Mouse (Mus musculus): ENCODE measurements around the gene Plaur. TPM values are rescaled to one million over a fixed set of nuclear protein-coding genes. Genes with fewer than 3 reads are reported as not detected.

Gene Plaur
- 117 and 298 TPM in 2 replicates for polyA plus RNA-seq (2012; ENCODE audit: low replicate concordance)

DNA sequence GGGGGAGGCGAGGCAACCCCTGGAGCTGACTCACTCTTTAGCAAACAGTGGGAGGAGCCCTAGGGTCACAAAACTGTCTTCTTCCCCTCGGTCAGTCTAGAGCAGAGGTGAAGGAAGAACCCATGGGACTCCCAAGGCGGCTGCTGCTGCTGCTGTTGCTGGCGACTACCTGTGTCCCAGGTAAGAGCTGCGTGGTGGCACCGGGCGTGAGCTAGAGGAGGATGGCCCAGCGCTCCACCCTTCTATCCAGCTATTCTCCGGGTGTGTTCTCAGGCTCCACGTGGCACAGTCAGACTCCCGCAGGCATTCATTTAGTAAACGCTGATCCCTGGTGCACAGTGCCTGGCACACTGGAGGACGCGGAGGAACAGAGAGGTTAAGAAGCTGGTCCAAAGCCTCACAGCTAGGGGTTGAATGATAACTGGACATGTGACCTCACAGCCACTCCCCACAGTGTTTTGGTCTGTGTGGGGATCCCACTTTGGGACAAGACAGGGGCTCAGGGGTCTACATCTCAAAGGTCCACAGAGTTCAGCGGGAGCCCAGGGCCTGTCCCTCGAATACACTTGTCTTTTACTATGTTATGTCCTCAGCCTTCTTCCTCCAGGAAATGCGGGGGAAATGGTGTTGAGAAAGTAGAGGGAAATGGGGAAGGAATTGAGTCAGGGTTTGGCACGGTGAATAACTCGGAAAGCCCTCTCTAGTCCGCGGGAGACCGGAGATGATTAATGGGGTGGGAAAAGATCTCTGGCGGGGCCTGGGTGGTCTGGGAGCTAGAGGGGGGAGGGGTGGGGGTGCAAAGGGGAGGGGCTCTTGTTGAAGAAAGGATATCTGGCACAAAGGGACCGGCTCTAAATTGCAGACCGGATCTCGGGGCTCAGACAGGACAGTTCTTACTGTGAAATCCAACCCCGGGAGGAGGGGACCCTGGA lies at the start of gene Plaur:
Plaur (plus strand) TSS at position 97 of the 932 bp plus-strand sequence.

DNA sequence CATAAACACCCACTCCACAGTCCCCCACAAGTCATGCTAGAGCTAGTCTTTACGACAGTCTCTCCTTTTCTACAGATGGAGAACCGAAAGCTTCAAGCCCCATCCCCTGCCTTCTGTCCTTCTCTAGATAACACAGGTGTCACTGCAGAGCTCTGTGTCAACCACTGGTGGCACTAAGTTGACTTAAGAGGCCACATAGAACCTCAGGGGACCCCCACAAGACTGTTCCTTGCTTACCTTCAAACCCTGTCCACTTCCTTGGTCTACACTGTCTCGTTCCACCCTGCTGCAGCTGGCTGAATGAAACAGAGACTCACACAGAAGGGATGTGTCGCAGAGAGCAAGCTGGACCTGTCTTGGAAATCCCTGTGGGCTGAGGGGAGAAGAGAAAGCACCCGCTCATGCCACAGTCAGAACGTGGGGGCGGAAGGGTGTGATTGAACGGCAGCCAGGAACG lies 10.4 kb upstream of the Plaur start, which contains the start of gene Irgc1:
Irgc1 (minus strand) TSS at position 443 of the 457 bp plus-strand sequence.

DNA sequence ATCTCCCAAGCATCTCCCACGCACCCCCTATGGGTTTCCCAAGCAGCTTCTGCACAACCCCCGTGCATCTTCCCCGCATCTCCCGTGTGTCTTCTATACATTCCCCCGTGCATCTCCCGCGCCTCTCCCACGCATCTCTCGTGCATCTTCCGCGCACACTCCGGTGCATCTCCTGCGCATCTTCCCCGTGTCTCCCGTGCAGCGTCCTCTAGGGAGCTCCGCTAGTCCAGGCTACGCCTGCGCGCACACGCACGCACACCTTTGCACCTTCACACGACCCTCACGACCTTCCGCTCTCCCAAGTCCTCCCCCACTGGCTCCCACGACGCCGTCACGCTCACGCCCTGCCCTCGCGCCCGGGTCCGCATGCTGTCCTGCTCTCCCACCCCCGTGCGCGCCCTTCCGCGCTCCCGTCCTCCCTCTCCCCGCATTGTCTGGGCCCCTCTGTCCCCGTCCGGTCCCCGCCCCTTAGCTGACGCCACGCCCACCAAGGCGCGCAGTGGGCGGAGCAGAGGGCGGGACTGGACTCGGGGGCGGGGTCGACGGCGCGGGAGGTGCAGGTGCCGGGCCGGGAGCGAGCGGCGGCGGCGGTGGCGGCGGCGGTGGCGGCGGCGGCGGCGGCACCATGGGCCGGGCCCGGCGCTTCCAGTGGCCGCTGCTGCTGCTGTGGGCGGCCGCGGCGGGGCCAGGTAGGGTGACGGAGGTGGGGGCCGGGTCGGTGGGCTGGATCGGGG lies 19.4 kb downstream of the Plaur start, which contains the start of gene Cadm4:
Cadm4 (plus strand) TSS at position 550 of the 734 bp plus-strand sequence.

DNA sequence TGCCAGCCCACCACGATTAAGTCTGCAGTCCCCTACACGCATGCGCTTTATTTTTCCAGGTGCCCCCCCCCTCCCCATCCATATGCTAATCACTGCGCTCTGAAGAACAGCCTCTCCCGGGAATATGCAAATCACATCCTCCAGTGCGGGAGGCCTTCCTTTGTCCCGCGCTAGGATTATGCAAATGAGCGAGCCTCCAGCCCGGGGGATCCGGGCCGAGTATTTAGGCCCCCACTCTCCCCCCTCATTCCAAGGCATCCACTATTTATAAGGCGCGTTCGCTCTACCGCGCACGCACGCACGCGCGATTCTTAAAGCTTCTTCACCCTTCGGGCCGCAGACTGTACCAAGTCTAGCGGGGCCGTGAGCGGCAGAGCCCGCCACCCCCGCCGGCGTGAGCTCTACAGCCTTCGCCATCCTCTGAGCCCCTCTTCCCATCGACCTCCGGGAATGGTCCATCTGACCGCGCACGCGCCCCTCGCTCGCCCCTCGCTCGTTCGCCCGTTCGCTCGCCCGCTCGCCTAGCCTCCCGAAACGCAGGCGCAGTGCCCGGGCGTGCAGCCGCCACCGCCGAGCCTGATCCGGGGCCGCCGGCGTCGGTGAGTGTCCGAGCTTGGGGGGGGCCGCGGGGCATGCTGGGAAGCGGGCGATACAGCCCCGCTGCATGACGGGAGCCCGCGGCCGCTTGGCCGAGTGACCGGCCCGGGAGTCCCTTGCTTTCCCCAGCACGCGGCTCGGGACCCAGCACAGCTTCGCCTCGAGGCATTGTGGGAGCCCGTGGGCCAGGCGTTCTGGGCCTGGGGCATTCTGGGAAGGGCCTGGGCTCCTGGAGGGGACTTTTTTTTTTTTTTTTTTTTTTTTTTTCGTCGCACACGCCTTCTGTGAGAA lies 44.8 kb downstream of the Plaur start, which contains the start of gene Zfp428:
Zfp428 (plus strand) TSS at position 169 of the 888 bp plus-strand sequence.

DNA sequence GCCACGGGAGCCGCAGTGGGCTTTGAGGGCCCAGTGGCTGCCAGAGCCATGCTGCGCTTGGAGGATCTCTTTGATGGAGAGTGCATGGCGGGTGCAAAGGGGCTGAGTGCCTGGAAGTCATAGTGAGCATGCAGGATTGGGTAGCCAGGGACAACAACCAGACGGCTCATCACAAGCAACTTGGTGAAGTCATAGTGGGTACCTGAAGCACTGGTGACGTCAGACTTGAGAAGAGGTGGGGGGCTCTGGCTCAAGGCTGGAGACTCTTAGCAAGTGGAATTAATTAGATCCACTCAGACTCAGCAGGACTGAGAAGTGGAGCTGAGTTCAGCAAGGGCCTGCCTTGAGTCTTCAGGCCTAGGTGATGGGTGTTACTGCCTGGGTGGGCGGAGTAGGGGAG lies 50.1 kb downstream of the Plaur start, which contains the start of gene AC161166.1:
AC161166.1 (minus strand) TSS at position 101 of the 400 bp plus-strand sequence.

Other genes with a start within 250 kb of the Plaur start
- 0.29 and 0.45 TPM in 2 replicates for gene Zfp109, start 224.9 kb upstream of the Plaur start, polyA plus RNA-seq (2012; ENCODE audit: low replicate concordance)
- 0.10 and 0.11 TPM in 2 replicates for gene Zfp108, start 207.7 kb upstream of the Plaur start, polyA plus RNA-seq (2012; ENCODE audit: low replicate concordance)
- gene Zfp93, start 192.1 kb upstream of the Plaur start, polyA plus RNA-seq (2012; ENCODE audit: low replicate concordance), result 0.26 and 0.28 TPM in 2 replicates
- gene Zfp61, start 161.3 kb upstream of the Plaur start, polyA plus RNA-seq (2012; ENCODE audit: low replicate concordance), result 1.5 and 4.7 TPM in 2 replicates
- 3.9 and 7.2 TPM in 2 replicates for gene Zfp94, start 145.8 kb upstream of the Plaur start, polyA plus RNA-seq (2012; ENCODE audit: low replicate concordance)
- not detected in 2 replicates for gene Tescl, start 128.5 kb upstream of the Plaur start, polyA plus RNA-seq (2012; ENCODE audit: low replicate concordance)
- not detected in 2 replicates for gene Lypd5, start 113.3 kb upstream of the Plaur start, polyA plus RNA-seq (2012; ENCODE audit: low replicate concordance)
- 79.8 and 80.4 TPM in 2 replicates for gene Kcnn4, start 92.2 kb upstream of the Plaur start, polyA plus RNA-seq (2012; ENCODE audit: low replicate concordance)
- 61.7 and 154 TPM in 2 replicates for gene Smg9, start 62.9 kb upstream of the Plaur start, polyA plus RNA-seq (2012; ENCODE audit: low replicate concordance)
- gene Irgc1, start 10.2 kb upstream of the Plaur start, polyA plus RNA-seq (2012; ENCODE audit: low replicate concordance), result not detected in 2 replicates
- gene Cadm4, start 19.5 kb downstream of the Plaur start, polyA plus RNA-seq (2012; ENCODE audit: low replicate concordance), result 2.0 and 2.4 TPM in 2 replicates
- gene Zfp428, start 44.5 kb downstream of the Plaur start, polyA plus RNA-seq (2012; ENCODE audit: low replicate concordance), result 7.0 and 19.2 TPM in 2 replicates
- not detected in 2 replicates for gene AC161166.1, start 50.0 kb downstream of the Plaur start, polyA plus RNA-seq (2012; ENCODE audit: low replicate concordance)
- 12.8 and 24.4 TPM in 2 replicates for gene Irgq, start 68.2 kb downstream of the Plaur start, polyA plus RNA-seq (2012; ENCODE audit: low replicate concordance)
- 0.44 TPM in 1 of 2 replicates, not detected in the other for gene Pinlyp, start 83.6 kb downstream of the Plaur start, polyA plus RNA-seq (2012; ENCODE audit: low replicate concordance)
- gene Xrcc1, start 83.8 kb downstream of the Plaur start, polyA plus RNA-seq (2012; ENCODE audit: low replicate concordance), result 98.5 and 301 TPM in 2 replicates
- gene Ethe1, start 125.1 kb downstream of the Plaur start, polyA plus RNA-seq (2012; ENCODE audit: low replicate concordance), result 18.7 and 25.3 TPM in 2 replicates
- 0.53 and 2.1 TPM in 2 replicates for gene Zfp575, start 125.2 kb downstream of the Plaur start, polyA plus RNA-seq (2012; ENCODE audit: low replicate concordance)
- gene Phldb3, start 148.3 kb downstream of the Plaur start, polyA plus RNA-seq (2012; ENCODE audit: low replicate concordance), result 14.0 and 33.6 TPM in 2 replicates
- gene Lypd3, start 174.1 kb downstream of the Plaur start, polyA plus RNA-seq (2012; ENCODE audit: low replicate concordance), result 0.09 TPM in 1 of 2 replicates, not detected in the other
- 0.11 TPM in 1 of 2 replicates, not detected in the other for gene Tex101, start 214.2 kb downstream of the Plaur start, polyA plus RNA-seq (2012; ENCODE audit: low replicate concordance)
- not detected in 2 replicates for gene BC049730, start 246.8 kb downstream of the Plaur start, polyA plus RNA-seq (2012; ENCODE audit: low replicate concordance)